Mouse (Mus musculus) stomach, embryonic 15.5 days (tissue): ENCODE measurements around the gene Abr. TPM values are rescaled to one million over a fixed set of nuclear protein-coding genes. Genes with fewer than 3 reads are reported as not detected.
A peak's percentile ranks its signal among the peaks of the same experiment; 100 is the strongest.

ENCODE experiments used
- ATAC-seq: fragments of 200-750 bp; cut with Nextera tagmentation; 2 replicates; pipeline ENCODE4 v1.8.0; 2017; ENCODE audit warnings: low read depth, moderate number of reproducible peaks, moderate TSS enrichment; ENCODE audit not compliant: insufficient read depth, low FRiP score
- H3K27ac ChIP-seq: fragments of 300-500 bp; sonication (generic); 2 replicates; pipeline ENCODE4 v1.5.1; 2015; ENCODE audit warnings: mild to moderate bottlenecking, inconsistent platforms
- H3K27me3 ChIP-seq: fragments of 300-500 bp; sonication (generic); replicated peaks from 2 replicates; pipeline ENCODE4 v1.6.1; 2015; ENCODE audit warnings: inconsistent platforms
- H3K36me3 ChIP-seq: fragments of 300-500 bp; sonication (generic); 2 replicates; pipeline ENCODE4 v1.6.1; 2015; ENCODE audit warnings: inconsistent platforms
- H3K4me1 ChIP-seq: fragments of 300-500 bp; sonication (generic); 2 replicates; pipeline ENCODE4 v1.6.1; 2015; ENCODE audit warnings: inconsistent platforms
- H3K4me2 ChIP-seq: fragments of 300-500 bp; sonication (generic); 2 replicates; pipeline ENCODE4 v1.6.1; 2015; ENCODE audit warnings: mild to moderate bottlenecking, inconsistent platforms
- H3K4me3 ChIP-seq: fragments of 300-500 bp; sonication (generic); replicated peaks from 2 replicates; pipeline ENCODE4 v1.5.1; 2015; ENCODE audit warnings: inconsistent platforms
- H3K9ac ChIP-seq: fragments of 300-500 bp; sonication (generic); 2 replicates; pipeline ENCODE4 v1.6.1; 2015; ENCODE audit warnings: inconsistent platforms
- H3K9me3 ChIP-seq: fragments of 300-500 bp; sonication (generic); 2 replicates; pipeline ENCODE4 v1.6.1; 2016; ENCODE audit warnings: inconsistent platforms
- WGBS: fragments of 180-500 bp; shearing (Covaris S2); methylation state at CpG from one replicate; pipeline ENCODE4 v1.1.7; 2015; 5-methylcytosine and 5-hydroxymethylcytosine counted together
- polyA plus RNA-seq: library from polyadenylated mRNA; unstranded; fragments of >200 nt; fragmentation: Nextera tagmentation; extraction: Ambion mirVana; gene quantifications from 2 replicates; pipeline ENCODE4 v1.2.1, GENCODE M21; 2015

The Abr gene
- polyA plus RNA-seq, result 37.4 and 41.8 TPM in 2 replicates

DNA sequence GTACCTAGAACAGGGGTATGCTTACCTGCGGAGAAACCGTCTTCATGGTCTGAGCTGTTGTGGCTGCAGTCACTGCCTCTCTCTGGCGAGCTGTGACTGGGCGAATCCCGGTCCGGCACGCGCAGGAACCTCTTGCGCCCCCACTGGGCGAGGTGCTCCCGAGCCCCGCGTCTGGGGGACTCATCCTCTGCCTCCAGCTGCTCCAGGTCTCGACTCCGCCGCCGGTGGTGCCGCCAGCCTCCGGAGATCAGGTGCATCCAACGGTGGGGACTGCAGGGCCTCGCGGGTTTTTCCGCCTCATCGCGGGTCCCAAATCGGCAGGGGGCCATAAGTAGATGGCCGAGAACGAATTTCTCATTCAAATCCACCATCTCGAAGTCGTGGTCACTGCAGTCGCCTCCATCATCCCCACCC lies at the start of gene Abr:
Gene Abr (minus strand): TSS at position 163 of the 414 bp plus-strand sequence.
- no peaks in the 10 kb centered on the region for H3K36me3 ChIP-seq
- H3K4me3 ChIP-seq, result peak within 1 kb of the TSS; percentile 56
- H3K4me1 ChIP-seq, result 0 out of 2 replicates have a peak, but pooled peaks cover 11% of the 10 kb centered on the region
- H3K27ac ChIP-seq, result 0 out of 2 replicates have a peak within 1 kb of the TSS, but pooled peaks have one; percentile 31
- peak; percentile 41; the same call in 1 of the 2 replicates for ATAC-seq
- peak within 1 kb of the TSS; percentile 20 for H3K9ac ChIP-seq
- WGBS, result under 1% methylated on average over 31 of the region's 31 CpGs
- peak within 1 kb of the TSS; percentile 95 for H3K4me2 ChIP-seq
- no peaks in the 10 kb centered on the region for H3K9me3 ChIP-seq
- H3K27me3 ChIP-seq, result peaks cover 15% of the 10 kb centered on the region; the same call in 1 of the 2 replicates

DNA sequence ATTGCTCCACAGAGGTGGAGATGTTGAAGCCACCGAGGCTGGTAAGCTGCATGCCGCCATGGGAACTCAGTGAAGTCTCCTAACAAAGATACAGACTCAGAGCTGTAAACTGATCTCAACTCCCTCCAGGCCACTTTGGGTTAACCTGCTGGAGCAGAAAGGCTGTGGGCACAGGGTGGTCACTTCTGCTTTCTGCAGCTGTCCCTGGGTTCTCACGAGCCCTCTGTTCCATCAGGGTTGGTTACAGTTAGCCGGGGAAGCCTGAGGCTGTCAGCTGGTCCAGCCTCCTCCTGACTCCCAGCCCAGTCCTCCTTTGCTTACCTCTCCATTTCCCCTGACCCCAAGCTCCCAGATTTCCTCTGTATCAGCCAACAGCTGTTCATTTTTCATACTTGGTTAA lies 45.7 kb upstream of the Abr start:
- no peak overlapping the region for H3K27ac ChIP-seq
- no peak for ATAC-seq
- no peak overlapping the region for H3K4me2 ChIP-seq
- no peaks in the 10 kb centered on the region for H3K36me3 ChIP-seq
- peaks cover 12% of the 10 kb centered on the region; the same call in 1 of the 2 replicates for H3K4me1 ChIP-seq
- no peaks in the 10 kb centered on the region for H3K9me3 ChIP-seq
- no peak overlapping the region for H3K4me3 ChIP-seq
- H3K27me3 ChIP-seq, result peaks cover 47% of the 10 kb centered on the region
- WGBS, result 33% methylated on average over 4 of the region's 4 CpGs
- no peak overlapping the region for H3K9ac ChIP-seq

DNA sequence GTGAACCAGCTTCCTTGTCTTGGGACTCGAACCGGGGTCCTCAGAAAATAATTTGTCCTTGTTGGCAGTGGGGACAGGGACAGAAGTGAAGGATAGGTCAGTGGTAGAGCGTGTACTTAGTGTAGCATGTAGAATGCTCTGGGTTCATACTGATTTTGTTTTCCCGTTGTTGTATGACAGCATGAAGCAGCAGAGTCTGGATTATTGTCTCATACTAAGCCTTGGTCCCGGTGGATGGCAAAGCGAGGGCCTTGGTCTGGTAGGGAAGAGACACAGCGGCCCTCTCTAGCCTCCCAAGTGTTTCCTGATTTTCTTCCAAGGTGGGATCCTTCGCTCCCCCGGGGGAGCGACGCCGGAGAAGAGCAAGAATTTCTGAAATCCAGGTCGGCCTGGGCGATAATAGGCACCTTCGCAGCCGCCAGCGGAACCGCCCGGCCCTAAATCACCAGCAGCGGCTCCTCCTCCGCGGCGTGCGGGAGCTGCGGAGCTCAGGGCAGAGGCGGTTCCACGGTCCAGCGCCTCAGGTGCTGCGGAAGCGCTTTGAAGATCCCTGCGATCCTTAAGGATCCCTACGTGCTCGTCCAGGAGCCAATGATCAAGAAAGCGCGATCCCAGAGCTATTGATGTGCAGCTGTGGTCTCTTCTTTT lies 44.0 kb upstream of the Abr start:
- Histone ChIP-seq H3K27me3 (peaks cover 30% of the 10 kb centered on the region; the same call in 1 of the 2 replicates), H3K27ac (no peak overlapping the region), H3K4me2 (peak overlapping the region; percentile 61), H3K36me3 (no peaks in the 10 kb centered on the region), H3K9me3 (no peaks in the 10 kb centered on the region), H3K9ac (no peak overlapping the region), H3K4me3 (peak overlapping the region; percentile 32), H3K4me1 (0 out of 2 replicates have a peak, but pooled peaks cover 2% of the 10 kb centered on the region)
- 10% methylated on average over 35 of the region's 35 CpGs for WGBS
- ATAC-seq, result no peak

DNA sequence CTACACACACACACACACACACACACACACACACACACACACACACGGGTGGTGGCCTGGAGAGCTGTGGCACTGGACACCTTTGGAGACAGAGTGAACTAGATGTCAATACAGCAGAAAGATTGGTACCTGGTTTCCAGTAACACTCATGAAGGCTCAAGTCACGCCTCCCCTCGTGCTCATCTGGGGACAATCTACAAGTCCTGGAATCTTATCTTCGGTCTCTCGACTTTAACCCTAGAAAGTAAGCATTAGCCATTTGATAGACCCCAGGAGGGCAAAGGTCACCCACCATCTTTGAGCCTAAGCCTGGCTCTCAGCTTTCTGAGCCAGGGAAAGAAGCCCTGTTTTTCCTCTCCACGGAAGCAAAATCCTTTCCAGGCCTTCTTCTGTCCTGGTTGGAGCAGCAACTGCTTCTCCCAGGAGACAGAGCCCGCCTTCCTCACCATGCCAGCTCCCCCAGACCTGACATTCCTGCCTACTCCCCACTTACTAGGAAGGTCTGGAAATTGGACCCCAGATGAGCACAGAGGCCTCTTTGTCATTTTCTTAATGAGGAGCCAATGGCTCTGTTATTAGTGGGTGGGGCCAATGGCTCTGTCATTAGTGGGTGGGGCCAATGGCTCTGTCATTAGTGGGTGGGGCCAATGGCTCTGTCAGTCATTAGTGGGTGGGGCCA lies 39.8 kb upstream of the Abr start:
- ATAC-seq, result no peak
- Histone ChIP-seq H3K9me3 (no peaks in the 10 kb centered on the region), H3K27ac (no peak overlapping the region), H3K4me2 (no peak overlapping the region), H3K36me3 (no peaks in the 10 kb centered on the region), H3K4me1 (0 out of 2 replicates have a peak, but pooled peaks cover 2% of the 10 kb centered on the region), H3K4me3 (no peak overlapping the region), H3K9ac (no peak overlapping the region), H3K27me3 (peaks cover 16% of the 10 kb centered on the region; the same call in 1 of the 2 replicates)
- WGBS, result 53% methylated on average over 7 of the region's 7 CpGs

DNA sequence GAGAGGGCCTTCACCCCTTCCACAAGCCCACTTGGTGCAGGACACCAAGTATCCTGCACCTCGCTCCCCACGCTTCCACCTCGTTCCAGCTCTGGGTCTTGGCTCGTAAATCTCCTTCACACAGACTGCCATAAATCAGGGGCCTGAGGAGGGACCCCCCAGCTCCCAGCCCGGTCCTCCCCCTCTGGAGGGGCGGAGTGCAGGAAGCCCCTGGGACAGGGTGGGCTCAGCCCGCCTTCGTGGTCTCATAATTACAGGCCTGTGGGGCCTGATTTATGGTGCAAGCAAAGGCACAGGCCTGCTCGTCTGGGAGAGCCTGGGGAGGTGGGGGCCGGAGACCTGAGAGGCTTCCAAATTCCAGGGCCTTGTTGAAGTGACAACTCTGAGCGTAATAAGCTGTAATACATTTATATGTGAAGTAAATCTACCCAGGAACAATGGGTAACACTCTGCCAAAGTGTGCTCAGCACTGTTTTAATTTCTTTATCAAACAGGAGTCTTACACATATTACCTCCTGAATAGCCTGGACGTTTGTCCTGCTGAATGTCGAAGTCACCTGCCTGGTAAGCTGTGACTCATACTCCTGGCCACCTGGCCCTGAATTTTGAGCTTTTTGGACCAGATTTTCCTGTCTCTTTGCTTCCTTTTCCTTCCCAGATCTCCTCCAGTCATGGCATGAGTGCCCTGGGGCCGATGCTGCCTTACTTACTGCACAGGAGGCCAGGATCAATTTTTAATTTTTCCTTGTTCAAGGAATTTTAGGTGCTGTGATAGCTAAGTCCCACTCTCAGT lies 37.2 kb upstream of the Abr start:
- 47% methylated on average over 14 of the region's 14 CpGs for WGBS
- Histone ChIP-seq H3K4me1 (no peaks in the 10 kb centered on the region), H3K27me3 (0 out of 2 replicates have a peak, but pooled peaks cover 1% of the 10 kb centered on the region), H3K9ac (no peak overlapping the region), H3K9me3 (no peaks in the 10 kb centered on the region), H3K36me3 (no peaks in the 10 kb centered on the region), H3K27ac (no peak overlapping the region), H3K4me2 (no peak overlapping the region), H3K4me3 (no peak overlapping the region)
- ATAC-seq, result no peak

DNA sequence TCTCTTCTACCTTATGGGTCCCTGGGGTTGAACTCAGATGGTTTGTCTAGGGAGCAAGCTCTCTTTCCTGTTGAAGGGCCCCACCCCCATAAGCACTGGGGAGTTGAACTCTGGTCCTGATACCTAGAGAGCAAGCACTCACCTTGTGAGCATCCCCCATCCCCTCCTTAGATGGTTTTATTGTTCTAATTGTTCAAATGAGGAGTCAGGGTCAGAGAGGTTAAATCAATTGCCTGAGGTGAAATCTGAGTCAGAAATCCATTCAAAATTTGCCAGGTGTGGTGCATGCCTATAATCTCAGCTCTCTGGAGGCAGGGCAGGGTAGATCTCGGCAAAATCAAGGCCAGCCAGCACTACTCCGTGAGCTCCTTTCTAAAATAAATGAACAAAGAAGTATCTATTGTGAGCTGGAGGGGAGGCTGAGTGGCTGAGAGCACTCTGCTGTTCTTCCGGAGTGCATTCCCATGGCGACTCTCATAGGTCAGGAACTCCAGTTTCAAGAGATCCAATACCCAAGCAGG lies 35.4 kb upstream of the Abr start:
- no peak overlapping the region for H3K4me2 ChIP-seq
- H3K9me3 ChIP-seq, result no peaks in the 10 kb centered on the region
- H3K4me3 ChIP-seq, result no peak overlapping the region
- no peak overlapping the region for H3K9ac ChIP-seq
- WGBS, result 43% methylated on average over 4 of the region's 4 CpGs
- ATAC-seq, result no peak
- H3K27me3 ChIP-seq, result no peaks in the 10 kb centered on the region
- H3K36me3 ChIP-seq, result no peaks in the 10 kb centered on the region
- no peaks in the 10 kb centered on the region for H3K4me1 ChIP-seq
- H3K27ac ChIP-seq, result no peak overlapping the region

DNA sequence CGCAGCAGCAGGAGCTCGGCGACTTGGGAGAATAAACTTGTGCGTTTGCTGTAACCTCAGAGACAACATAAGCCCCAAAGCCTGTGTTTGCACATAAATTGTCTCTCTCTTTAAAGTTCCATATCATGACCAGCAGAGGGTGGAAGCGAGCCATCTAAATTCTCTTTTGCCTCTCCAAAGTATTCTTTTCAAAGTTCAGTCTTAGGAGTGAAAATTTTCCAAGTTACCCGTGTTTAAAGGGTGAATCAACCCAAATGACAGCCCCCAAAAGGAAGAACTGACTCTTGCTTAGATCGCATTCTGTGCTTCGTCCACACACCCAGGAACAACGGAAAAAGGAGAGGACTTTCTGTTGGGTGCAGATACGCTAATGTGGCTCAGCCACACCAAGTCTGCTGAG lies 33.0 kb upstream of the Abr start:
- Histone ChIP-seq H3K27me3 (no peaks in the 10 kb centered on the region), H3K4me3 (peak overlapping the region; percentile 19; the same call in 1 of the 2 replicates), H3K27ac (no peak overlapping the region), H3K4me1 (no peaks in the 10 kb centered on the region), H3K9me3 (no peaks in the 10 kb centered on the region), H3K4me2 (peak overlapping the region; percentile 48), H3K9ac (no peak overlapping the region), H3K36me3 (no peaks in the 10 kb centered on the region)
- 5% methylated on average over 10 of the region's 10 CpGs for WGBS
- no peak for ATAC-seq

DNA sequence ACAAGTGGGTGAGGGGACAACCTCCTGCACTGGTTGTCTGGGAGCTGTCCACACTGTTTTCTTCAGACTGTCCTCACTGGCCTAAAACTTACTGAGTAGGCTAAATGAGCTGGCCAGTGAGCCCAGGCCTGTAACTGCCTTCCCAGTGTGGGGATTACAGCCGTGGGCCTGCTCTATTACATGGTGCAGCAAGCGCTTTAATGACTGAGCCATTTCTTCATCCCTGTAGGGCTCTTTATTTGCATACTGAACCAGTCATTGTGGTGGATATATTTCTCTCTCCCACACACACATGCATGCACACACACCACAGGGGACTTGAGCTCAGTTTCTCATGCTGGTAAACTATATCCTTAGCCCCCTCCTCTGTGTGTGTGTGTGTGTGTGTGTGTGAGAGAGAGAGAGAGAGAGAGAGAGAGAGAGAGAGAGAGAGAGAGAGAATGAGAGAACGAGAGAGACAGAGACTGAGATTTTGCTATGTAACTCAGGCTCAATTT lies 30.8 kb upstream of the Abr start:
- no peaks in the 10 kb centered on the region for H3K36me3 ChIP-seq
- no peaks in the 10 kb centered on the region for H3K4me1 ChIP-seq
- no peak overlapping the region for H3K27ac ChIP-seq
- H3K9me3 ChIP-seq, result no peaks in the 10 kb centered on the region
- H3K9ac ChIP-seq, result no peak overlapping the region
- H3K4me2 ChIP-seq, result no peak overlapping the region
- WGBS, result 54% methylated on average over 3 of the region's 3 CpGs
- H3K4me3 ChIP-seq, result no peak overlapping the region
- no peak for ATAC-seq
- no peaks in the 10 kb centered on the region for H3K27me3 ChIP-seq

DNA sequence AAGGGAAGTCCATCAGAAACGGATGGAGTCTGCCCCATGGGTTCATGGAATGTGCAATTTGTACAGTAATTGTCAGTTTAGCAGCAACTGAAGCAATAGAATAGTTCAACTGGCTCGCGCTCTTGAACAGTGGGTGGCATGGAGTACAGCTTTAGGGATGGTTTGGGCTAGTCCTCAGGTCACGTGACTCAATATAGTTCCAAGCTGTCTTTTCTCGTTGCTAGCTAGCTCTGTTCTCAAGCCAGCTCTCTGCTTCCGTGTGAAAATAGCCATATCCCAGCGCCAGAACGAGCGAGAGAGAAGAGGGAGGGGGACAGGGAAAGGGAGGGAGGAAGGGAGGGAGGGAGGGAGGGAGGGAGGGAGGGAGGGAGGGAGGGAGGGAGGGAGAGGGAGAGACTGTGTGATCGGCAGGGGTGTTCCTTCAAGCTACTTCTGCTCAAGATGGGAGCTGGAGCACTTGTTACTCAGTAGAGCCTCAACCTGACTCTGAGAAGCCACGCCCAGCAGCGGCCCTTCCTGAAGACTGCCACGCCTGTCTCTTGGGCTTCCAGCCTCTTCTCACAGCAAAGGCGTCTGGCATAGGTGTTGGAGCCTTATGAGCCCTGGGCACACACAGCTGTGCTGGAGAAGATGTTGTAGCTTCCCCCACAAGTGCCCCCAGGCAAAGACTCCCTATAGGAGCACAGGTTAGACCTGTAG lies 28.9 kb upstream of the Abr start:
- no peak overlapping the region for H3K27ac ChIP-seq
- no peak overlapping the region for H3K9ac ChIP-seq
- H3K9me3 ChIP-seq, result no peaks in the 10 kb centered on the region
- H3K4me2 ChIP-seq, result no peak overlapping the region
- no peak overlapping the region for H3K4me3 ChIP-seq
- H3K36me3 ChIP-seq, result no peaks in the 10 kb centered on the region
- ATAC-seq, result no peak
- 0 out of 2 replicates have a peak, but pooled peaks cover 6% of the 10 kb centered on the region for H3K27me3 ChIP-seq
- WGBS, result 56% methylated on average over 11 of the region's 14 CpGs
- H3K4me1 ChIP-seq, result peaks cover 8% of the 10 kb centered on the region; the same call in 1 of the 2 replicates

DNA sequence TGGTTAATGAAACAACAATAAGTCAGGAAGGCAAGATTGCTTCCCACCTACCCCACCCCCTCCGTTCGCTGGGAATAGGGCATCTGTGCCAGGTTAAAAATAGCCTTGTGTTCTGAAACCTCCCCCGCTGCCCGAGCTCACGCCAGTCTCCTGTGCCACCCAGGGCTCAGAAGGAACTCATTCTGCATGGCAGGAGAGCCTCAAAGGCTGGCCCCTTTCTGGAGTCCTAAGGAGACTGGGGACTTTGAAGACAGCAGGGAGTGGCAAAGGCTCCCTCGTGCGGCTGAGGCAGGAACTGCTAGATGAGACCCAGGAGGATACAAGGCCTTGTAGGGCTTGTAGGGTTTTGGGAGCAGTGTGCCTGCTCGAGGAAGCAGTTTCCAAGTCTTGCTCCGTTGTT lies 25.4 kb upstream of the Abr start:
- Histone ChIP-seq H3K27ac (no peak overlapping the region; the same call in 1 of the 2 replicates), H3K4me3 (no peak overlapping the region), H3K36me3 (no peaks in the 10 kb centered on the region), H3K9ac (no peak overlapping the region), H3K4me1 (peaks cover 8% of the 10 kb centered on the region; the same call in 1 of the 2 replicates), H3K9me3 (no peaks in the 10 kb centered on the region), H3K4me2 (peak overlapping the region; percentile 40), H3K27me3 (0 out of 2 replicates have a peak, but pooled peaks cover 12% of the 10 kb centered on the region)
- WGBS, result 8% methylated on average over 9 of the region's 9 CpGs
- ATAC-seq, result peak; percentile 48; the same call in 1 of the 2 replicates

DNA sequence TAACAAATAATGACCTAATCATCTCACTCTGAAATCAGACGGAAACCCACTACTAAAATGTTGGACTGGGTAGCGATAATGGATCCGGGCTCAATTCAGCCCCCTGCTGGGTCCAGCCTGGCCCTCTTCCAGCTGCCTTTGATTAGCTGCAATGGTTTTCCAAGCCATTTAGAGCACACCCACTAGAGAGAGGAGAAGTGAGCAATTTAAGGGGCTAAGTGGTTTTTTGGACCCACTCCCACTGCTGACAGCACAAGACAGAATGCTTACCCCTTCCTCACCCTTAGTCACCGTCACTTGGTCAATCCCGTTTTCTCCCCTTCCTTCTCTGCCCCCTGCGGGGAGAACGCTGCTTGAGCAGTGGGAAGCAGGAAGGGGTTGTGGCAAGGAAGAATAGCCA lies 24.9 kb upstream of the Abr start:
- H3K4me1 ChIP-seq, result peaks cover 8% of the 10 kb centered on the region; the same call in 1 of the 2 replicates
- no peak overlapping the region for H3K4me3 ChIP-seq
- no peak overlapping the region; the same call in 1 of the 2 replicates for H3K27ac ChIP-seq
- no peak overlapping the region for H3K9ac ChIP-seq
- ATAC-seq, result peak; percentile 41; the same call in 1 of the 2 replicates
- H3K4me2 ChIP-seq, result peak overlapping the region; percentile 40
- 9% methylated on average over 7 of the region's 7 CpGs for WGBS
- H3K36me3 ChIP-seq, result no peaks in the 10 kb centered on the region
- 0 out of 2 replicates have a peak, but pooled peaks cover 12% of the 10 kb centered on the region for H3K27me3 ChIP-seq
- no peaks in the 10 kb centered on the region for H3K9me3 ChIP-seq
